Mouse (Mus musculus): ENCODE measurements around the gene Lmntd1.

The Lmntd1 gene

DNA sequence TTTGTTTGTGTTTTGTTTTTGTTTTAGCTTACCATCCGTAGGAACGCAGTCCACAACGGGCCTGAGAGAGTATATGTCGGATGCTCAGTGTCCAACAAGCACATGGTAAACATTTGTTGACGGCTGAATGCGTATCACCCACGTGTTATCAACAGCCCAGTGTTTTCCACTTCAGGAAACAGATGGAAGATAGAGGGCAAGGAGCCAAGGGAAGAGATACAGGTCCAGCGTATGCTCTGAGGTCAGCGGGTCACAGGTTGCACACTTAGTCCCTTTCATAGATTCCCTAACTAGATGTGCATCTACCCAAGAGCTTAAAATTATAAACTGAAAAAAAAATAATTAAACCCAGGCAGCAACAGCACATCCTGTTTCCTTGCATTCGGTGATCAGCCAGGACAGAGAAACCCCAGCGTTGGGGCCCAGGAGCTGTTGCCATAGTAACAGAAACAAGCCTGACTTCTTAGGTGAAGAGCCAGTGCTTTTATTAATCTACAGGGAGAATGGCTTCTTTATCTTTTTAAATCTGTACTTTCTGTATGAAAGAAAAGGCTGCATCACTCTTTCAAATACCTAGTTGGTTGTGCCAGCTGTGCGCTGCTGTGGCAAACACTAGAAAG, 128.0 kb downstream of the Lmntd1 start:
- DNase-seq (ENCODE audit: low read depth, low spot score): no peak

DNA sequence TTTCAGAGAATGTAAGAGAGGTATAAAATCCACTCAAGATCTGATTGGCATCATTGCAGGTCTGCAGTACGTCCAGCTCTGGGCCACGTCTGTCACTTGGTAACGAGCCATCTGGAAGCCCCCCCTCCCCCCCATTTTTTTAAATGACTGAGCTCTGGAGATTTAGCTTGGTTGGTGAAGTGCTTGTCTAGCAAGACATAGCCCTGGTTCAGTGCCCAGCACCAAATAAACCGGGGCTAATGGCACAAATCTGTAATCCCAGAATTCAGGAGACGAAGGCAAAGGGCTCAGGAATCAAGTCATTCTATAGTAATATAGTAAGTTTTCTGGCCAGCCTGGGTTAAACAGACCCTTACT, 130.8 kb downstream of the Lmntd1 start:
- DNase-seq (ENCODE audit: low read depth, low spot score): no peak

DNA sequence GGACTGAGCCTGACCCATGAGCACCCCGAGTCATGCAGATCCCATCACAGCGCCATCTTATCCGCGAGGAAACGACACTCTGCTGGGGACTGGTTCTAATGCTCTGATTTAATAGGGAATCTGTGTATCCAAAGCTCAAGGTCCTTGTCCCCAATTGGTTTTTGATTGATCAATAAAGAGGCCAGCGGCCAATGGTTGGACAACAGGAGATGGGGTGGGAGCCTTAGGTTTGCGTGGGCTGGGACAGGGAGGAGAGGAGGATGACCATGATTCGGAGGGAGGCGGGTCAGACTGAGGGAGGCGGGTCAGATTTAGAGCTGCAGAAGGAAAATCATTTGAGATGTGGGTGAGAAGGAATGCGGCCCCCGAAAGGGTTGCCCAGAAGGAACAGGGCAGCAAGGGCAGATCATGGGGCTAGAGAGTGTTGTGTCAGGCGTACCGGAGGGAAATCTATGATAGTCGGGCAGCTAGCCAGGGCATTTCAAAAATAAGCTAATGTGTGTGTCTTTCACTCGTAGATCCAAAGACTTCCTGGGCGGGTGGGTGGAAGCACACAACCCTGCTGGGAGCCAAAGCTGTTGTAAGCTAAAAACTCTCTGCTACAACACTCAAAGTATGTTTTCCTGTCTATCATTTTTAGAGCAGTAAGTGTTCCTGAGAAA, 131.3 kb downstream of the Lmntd1 start:
- no peak for DNase-seq (ENCODE audit: low read depth, low spot score)

- no peak for DNase-seq (ENCODE audit: low read depth, low spot score)
Observed at GRCm38 (mm10) chr6:145481938-145482337, 132.2 kb downstream of the Lmntd1 start.

DNA sequence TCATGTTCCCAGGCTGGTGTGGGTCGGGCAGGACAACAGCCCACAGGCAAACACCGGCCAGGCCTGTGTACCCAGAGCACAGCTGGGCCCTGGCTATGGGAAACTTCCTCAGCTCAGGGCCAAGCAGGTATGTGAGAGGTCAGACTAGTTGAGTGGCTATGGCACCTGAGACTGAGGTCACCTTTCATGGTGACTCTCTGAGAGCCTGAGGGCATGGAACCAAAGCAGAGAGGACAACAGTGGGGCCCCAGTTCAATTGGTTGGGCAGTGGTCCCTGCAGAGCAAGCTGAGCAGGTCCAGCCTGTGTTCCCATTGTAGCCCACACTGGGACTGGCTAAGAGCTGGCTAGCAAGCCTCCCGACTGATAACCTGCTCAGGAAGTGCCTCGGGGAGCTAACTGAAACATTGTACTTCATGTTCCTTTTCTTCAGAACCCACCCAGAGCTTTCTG, 135.3 kb downstream of the Lmntd1 start:
- no peak for DNase-seq (ENCODE audit: low read depth, low spot score)

GRCm38 (mm10) chr6:145477367-145477905, 136.7 kb downstream of the Lmntd1 start:
- DNase-seq (ENCODE audit: low read depth, low spot score): no peak

- DNase-seq (ENCODE audit: low read depth, low spot score): no peak
Observed at GRCm38 (mm10) chr6:145471638-145472247, 142.4 kb downstream of the Lmntd1 start.

- DNase-seq (ENCODE audit: low read depth, low spot score): no peak
Observed at GRCm38 (mm10) chr6:145469260-145469943, 144.7 kb downstream of the Lmntd1 start.

GRCm38 (mm10) chr6:145464027-145464426, 150.1 kb downstream of the Lmntd1 start:
- DNase-seq (ENCODE audit: low read depth, low spot score): no peak

DNA sequence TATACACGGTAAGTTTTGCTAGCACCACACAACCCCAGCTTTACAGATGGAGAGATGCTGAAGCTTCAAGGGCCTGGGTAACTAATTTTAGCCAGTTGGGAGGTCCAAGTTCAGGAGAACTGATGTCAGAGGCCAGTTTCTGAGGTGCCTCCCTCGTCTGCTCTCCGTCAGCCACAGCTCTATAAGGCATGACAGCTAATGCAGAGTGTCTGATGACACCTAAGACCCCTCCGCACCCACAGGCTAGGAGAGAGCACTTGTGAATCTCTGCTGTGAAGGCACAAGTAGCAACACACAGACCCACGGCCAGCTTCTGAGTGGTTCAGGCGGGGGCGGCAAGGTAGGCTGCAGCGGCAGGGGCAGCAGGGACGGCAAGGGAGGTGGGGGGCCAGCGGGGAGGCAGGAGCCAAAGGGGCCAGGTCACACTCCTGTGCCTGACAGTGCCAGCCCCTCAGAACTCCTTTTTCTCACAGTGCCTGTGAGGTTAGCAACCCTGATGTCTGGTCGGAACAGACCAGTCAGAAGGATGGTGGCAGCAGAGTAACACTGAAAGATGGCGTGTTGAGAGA, 151.4 kb downstream of the Lmntd1 start:
- DNase-seq (ENCODE audit: low read depth, low spot score): no peak

DNA sequence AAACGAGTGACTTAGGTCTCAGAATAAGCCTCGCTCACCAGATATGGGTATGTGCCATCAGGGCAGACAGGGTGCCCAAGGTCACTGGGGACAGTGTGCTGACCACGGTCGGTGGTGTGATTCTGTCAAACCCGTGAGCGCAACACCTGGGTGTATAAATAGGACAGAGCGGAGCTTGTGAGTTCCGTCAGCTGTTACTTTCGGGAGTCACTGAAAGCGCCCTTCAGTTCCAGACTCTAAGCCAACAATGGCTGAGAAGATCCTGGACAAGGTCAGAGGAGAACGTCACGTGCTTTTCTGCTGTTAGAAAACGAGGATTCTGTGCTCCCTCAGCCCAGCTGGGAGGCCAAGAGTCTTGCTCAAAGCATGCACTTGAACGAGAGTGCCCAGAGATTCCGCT, 157.1 kb downstream of the Lmntd1 start:
- DNase-seq (ENCODE audit: low read depth, low spot score): no peak

DNA sequence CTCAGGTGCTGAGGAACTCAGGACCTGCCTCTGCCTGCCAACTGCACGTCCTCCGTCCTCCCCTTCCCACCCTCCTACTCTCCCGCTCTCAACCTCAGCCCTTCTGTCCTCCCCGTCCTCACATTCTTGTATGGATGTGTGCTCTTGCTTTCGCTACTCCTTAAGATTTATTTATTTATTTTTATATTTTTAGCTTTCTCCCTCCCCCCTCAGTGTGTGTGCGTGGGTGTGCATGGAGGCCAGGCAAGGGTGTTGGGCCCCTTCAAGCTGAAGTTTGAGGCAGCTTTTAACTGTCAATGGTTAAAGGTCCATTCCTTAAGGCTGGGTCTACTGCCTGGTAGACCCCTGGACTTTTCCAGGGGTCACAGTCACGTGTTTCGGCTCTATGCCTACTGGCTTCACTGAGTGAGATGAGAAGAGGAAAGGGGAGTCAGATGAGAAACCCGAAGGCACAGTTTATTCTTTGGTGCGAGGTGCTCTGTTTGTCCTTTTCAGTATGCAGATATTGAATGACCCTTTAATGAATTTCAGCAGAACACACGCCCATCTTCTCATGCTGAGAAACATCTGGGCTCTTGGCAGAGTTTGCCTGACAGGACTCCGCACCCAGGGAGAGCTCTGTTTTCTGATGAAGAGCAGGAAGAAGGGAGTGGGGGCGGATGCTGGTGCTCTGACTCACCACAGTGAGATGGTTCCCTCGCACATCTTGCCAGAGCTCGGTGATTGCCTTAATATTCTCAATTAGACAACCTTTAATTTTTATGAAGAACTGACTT, 163.3 kb downstream of the Lmntd1 start:
- no peak for DNase-seq (ENCODE audit: low read depth, low spot score)

GRCm38 (mm10) chr6:145448361-145448760, 165.8 kb downstream of the Lmntd1 start:
- no peak for DNase-seq (ENCODE audit: low read depth, low spot score)

DNA sequence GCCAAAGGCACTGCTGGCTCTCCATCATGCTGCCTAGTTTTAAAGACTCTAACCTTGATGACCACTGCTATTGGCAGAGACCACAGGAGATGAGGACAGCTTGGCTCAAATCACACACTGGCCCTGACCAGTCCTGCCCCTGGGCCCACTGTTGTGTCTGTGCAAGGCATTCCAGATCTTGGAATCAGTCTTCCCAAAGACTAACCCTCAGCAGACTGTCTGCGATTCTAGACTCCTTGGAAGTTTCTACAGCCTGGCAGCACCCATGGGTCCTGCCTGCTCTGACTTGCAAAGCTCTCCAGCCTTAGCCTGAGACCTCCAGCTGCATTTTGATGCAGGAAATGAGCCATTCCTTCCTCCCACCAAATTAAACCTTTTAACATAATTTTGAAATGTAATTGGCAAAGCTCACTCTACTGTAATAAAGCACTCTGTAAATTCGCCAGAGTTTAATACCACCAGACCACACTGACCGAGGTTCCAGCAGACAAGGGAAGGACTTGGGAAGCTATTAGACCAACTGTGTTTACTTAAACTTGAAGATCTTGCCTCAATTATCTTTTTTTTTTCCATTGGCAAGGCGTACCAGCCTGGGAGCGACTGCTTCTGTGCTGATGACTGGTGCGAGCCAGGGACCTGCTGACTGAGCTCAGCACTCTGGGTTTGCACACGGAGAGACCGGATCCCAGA, 168.2 kb downstream of the Lmntd1 start:
- no peak for DNase-seq (ENCODE audit: low read depth, low spot score)

- DNase-seq (ENCODE audit: low read depth, low spot score): no peak
Observed at GRCm38 (mm10) chr6:145445380-145445779, 168.7 kb downstream of the Lmntd1 start.

DNA sequence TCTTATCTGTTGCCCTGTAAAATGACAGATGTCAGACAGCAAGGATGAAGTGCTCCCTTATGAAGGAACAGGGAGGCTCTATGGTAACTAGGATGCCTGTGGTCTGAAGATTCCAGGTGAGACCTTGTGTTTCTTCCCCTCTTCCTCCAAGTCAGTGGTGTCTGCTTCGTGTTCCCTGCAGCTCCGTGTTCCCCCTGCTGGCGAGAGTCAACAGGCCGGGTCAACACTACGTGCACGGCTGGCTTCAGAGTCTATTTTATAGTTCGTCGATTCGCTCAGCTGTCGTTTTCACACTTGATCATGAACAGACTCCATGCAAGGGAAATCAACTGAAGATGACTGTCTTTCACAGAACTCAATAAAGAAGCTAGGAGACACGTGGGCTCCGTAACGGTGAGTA, 171.3 kb downstream of the Lmntd1 start:
- no peak for DNase-seq (ENCODE audit: low read depth, low spot score)

DNA sequence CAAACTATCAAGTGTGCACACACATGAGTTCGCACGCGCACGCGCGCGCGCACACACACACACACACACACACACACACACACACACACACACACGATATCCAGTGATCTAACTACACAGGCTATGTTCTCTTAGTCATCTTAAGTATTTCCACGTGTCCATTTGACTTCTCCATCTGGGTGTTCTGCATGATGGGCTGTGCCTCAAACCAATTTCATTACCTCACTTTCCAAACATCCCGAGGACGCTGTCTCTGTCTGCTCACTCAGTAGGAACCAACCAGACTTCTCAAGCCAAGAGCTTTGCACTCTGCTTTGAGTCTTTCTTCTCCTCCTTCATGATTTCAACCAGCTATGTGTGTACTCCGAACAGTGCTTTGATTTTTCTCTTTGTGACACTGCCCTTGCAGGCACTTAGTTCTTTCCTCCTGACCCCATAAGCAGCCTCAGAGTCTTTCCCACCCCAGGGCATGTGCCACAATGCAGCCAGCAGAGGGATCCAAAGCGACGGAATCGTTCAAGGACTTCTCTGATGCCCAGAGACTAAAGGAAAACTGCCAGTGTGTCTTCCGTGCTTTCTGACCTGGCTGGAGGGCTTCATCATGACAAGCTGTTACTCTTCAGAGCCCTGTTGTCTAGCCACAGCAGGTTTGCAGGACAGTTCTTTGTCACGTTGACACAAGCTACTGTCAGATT, 172.6 kb downstream of the Lmntd1 start:
- DNase-seq (ENCODE audit: low read depth, low spot score): peak; percentile 62

- DNase-seq (ENCODE audit: low read depth, low spot score): no peak
Observed at GRCm38 (mm10) chr6:145438851-145439250, 175.3 kb downstream of the Lmntd1 start.

DNA sequence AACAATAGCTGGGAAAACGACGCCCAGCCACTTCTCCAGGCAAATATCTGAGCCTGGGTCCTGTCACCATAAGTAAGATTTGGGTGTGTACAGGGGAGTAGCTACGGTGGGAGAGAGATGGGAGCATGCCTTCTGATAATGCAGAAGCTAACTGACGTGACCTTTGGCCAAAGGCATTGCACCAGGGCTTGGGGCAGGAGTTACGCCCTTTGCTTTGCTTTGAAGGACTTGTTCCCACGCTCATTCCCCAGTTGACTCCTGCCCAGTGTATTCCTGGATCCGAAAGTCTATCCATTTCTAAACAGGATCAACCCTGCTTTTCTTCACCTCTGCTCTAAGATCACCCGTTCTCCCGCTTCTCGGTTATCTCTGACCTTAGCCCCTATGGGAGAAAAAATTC, 178.4 kb downstream of the Lmntd1 start:
- DNase-seq (ENCODE audit: low read depth, low spot score): no peak

- no peak for DNase-seq (ENCODE audit: low read depth, low spot score)
Observed at GRCm38 (mm10) chr6:145435156-145435555, 179.0 kb downstream of the Lmntd1 start.

Measured in retina, postnatal 7 days (tissue).